Mouse (Mus musculus) stomach, postnatal 0 days (tissue): ENCODE data around the gene Sephs1. TPM values are rescaled to one million over a fixed set of nuclear protein-coding genes. Genes with fewer than 3 reads are reported as not detected.

Experiments
- ATAC-seq: fragments of 200-750 bp; cut with Nextera tagmentation; 2 replicates; pipeline ENCODE4 v1.8.0; 2017; ENCODE audit not compliant: low FRiP score, low TSS enrichment
- DNase-seq: peaks from one replicate; pipeline ENCODE4 v3.0.0-alpha.2; 2016; ENCODE audit warnings: low spot score
- H3K27ac ChIP-seq: fragments of 300-500 bp; sonication (generic); replicated peaks from 2 replicates; pipeline ENCODE4 v1.5.1; 2014; ENCODE audit warnings: mild to moderate bottlenecking, control low read depth
- H3K27me3 ChIP-seq: fragments of 300-500 bp; sonication (generic); 2 replicates; pipeline ENCODE4 v1.6.1; 2014; ENCODE audit warnings: low read length; ENCODE audit not compliant: control insufficient read depth, insufficient read depth
- H3K36me3 ChIP-seq: fragments of 300-500 bp; sonication (generic); 2 replicates; pipeline ENCODE4 v1.6.1; 2014; ENCODE audit warnings: low read length, mixed read lengths; ENCODE audit not compliant: control insufficient read depth, insufficient read depth
- H3K4me1 ChIP-seq: fragments of 300-500 bp; sonication (generic); replicated peaks from 2 replicates; pipeline ENCODE4 v1.6.1; 2014; ENCODE audit warnings: antibody characterized with exemption; ENCODE audit not compliant: control insufficient read depth, insufficient read depth
- H3K4me2 ChIP-seq: fragments of 300-500 bp; sonication (generic); replicated peaks from 2 replicates; pipeline ENCODE4 v1.6.1; 2014; ENCODE audit warnings: low read depth, mild to moderate bottlenecking, control low read depth, moderate library complexity
- H3K4me3 ChIP-seq: fragments of 300-500 bp; sonication (generic); 2 replicates; pipeline ENCODE4 v1.5.1; 2014; ENCODE audit warnings: low read depth, low read length, control low read depth
- H3K9ac ChIP-seq: fragments of 300-500 bp; sonication (generic); 2 replicates; pipeline ENCODE4 v1.6.1; 2014; ENCODE audit warnings: mild to moderate bottlenecking, low read length, control low read depth, mixed read lengths
- H3K9me3 ChIP-seq: fragments of 300-500 bp; sonication (generic); 2 replicates; pipeline ENCODE4 v1.6.1; 2016; ENCODE audit warnings: low read length; ENCODE audit not compliant: control insufficient read depth
- CTCF ChIP-seq: IDR thresholded peaks from 2 replicates; pipeline ENCODE4 v1.5.1; 2016; ENCODE audit warnings: antibody characterized with exemption, low read depth, mild to moderate bottlenecking, moderate library complexity
- EP300 ChIP-seq: optimal IDR thresholded peaks from 2 replicates; pipeline ENCODE3; 2016; ENCODE audit warnings: antibody characterized with exemption
- WGBS: fragments of 180-500 bp; shearing (Covaris S2); extraction: QIAGEN DNeasy Blood & Tissue Kit; methylation state at CpG from one replicate; pipeline ENCODE4 v1.1.7; 2014; 5-methylcytosine and 5-hydroxymethylcytosine counted together
- polyA plus RNA-seq: library from polyadenylated mRNA; unstranded; fragments of >200 nt; fragmentation: Nextera tagmentation; extraction: Ambion mirVana; gene quantifications from 2 replicates; pipeline ENCODE4 v1.2.1, GENCODE M21; 2015

Gene Sephs1
- polyA plus RNA-seq, 1 experiment from 2014 or later, result 25.7 TPM

DNA sequence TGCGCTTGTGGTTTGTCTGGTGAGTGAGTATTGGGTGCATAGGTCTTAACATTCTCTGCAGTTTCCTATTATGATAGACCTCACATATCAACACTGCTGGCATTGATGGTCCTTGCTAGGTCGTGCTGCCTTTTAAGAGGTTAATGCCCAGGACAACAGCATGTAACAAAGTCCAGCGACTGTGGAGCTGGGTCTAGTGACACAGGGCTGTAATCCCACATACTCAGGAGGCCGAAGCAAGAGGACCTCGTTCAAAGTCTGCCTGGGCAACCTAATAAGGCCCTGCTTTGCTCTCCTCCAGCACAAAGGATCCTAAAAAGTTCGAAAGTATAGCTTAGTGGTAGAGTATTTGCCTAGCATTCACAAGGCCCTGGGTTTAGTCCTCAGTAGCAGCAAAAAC, 28.5 kb downstream of the Sephs1 start:
- no peak overlapping the region for H3K9ac ChIP-seq
- H3K27ac ChIP-seq, result no peak overlapping the region
- no peak overlapping the region for H3K4me2 ChIP-seq
- no peaks in the 10 kb centered on the region for H3K4me1 ChIP-seq
- peaks cover 14% of the 10 kb centered on the region for H3K36me3 ChIP-seq
- WGBS, result 67% methylated on average over 6 of the region's 6 CpGs
- ATAC-seq, result no peak
- no peak for DNase-seq
- no peaks in the 10 kb centered on the region for H3K27me3 ChIP-seq
- no peak overlapping the region for H3K4me3 ChIP-seq
- TF ChIP-seq CTCF (no peak), EP300 (no peak)
- H3K9me3 ChIP-seq, result 0 out of 2 replicates have a peak, but pooled peaks cover 4% of the 10 kb centered on the region

DNA sequence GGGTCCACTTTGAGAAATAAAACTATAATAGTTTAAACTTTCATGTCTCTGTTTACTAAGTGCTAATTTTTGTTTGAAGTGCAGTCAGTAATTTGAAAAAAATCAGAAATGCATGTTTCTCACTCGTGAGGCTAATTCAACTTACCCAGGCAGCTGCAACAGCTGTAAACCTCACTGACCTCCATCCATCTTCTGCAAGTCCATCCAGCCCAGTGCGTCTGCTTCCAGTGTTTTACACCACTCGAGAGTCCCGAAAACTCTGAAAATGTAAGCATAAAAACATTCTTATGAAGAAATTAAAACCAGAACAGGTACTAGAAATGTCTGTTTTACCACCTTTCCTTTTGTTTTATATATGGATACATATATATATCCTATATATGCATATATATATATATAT, 29.2 kb downstream of the Sephs1 start:
- DNase-seq (no peak), ATAC-seq (no peak)
- 46% methylated on average over 4 of the region's 4 CpGs for WGBS
- H3K9me3 ChIP-seq, result 0 out of 2 replicates have a peak, but pooled peaks cover 4% of the 10 kb centered on the region
- H3K4me3 ChIP-seq, result no peak overlapping the region
- no peak overlapping the region for H3K27ac ChIP-seq
- no peak overlapping the region for H3K9ac ChIP-seq
- no peaks in the 10 kb centered on the region for H3K27me3 ChIP-seq
- TF ChIP-seq EP300 (no peak), CTCF (no peak)
- H3K36me3 ChIP-seq, result peaks cover 10% of the 10 kb centered on the region
- no peak overlapping the region for H3K4me2 ChIP-seq
- H3K4me1 ChIP-seq, result no peaks in the 10 kb centered on the region

DNA sequence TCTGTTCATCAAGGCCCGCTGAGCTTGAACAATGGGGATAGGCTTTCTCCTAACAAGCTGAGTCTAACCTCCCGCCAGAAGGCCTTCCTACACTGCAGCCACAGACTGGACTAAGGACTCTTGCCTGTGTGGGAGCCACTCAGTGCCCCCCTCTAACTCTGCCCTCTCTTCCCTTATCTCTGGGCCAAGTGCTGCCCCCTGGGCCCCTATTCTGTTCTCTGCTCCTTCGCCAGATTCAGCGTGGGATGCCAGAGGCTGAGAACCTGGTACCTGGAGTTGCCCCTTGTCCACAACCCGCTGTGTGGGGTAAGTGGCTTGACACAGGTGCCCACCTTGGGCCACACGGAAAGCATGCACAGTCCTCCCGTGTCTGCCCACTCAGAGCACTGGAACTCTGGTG, 32.6 kb downstream of the Sephs1 start:
- Histone ChIP-seq H3K4me3 (no peak overlapping the region), H3K9me3 (0 out of 2 replicates have a peak, but pooled peaks cover 4% of the 10 kb centered on the region), H3K4me2 (no peak overlapping the region), H3K36me3 (no peaks in the 10 kb centered on the region), H3K27ac (no peak overlapping the region), H3K27me3 (no peaks in the 10 kb centered on the region), H3K4me1 (no peaks in the 10 kb centered on the region), H3K9ac (no peak overlapping the region)
- ATAC-seq, result no peak
- 80% methylated on average over 7 of the region's 7 CpGs for WGBS
- no peak for TF ChIP-seq CTCF
- no peak for TF ChIP-seq EP300
- DNase-seq, result no peak

DNA sequence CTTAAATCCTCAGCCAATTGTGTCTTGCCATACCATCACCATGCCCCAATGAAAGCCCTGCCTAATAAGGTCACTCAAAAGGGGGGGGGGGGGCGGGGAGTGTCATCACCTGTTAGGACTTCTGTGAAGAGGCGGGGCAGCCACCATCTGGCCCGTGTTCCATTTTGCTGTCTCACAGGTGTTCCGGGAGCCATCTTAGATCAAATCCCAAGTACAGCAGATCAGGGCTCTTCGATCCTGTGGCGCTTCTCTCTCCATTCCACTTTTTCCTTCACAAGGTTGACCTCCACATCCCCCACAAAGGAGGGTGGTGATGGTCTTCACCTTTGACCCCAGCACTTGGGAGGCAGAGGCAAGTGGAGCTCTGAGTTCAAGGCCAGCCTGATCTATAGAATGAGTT, 34.7 kb downstream of the Sephs1 start:
- WGBS, result 61% methylated on average over 6 of the region's 6 CpGs
- Histone ChIP-seq H3K9me3 (0 out of 2 replicates have a peak, but pooled peaks cover 4% of the 10 kb centered on the region), H3K27ac (no peak overlapping the region), H3K4me3 (no peak overlapping the region), H3K4me2 (no peak overlapping the region), H3K27me3 (no peaks in the 10 kb centered on the region), H3K9ac (no peak overlapping the region), H3K36me3 (no peaks in the 10 kb centered on the region), H3K4me1 (no peaks in the 10 kb centered on the region)
- TF ChIP-seq EP300 (no peak), CTCF (no peak)
- DNase-seq, result no peak
- ATAC-seq, result no peak

DNA sequence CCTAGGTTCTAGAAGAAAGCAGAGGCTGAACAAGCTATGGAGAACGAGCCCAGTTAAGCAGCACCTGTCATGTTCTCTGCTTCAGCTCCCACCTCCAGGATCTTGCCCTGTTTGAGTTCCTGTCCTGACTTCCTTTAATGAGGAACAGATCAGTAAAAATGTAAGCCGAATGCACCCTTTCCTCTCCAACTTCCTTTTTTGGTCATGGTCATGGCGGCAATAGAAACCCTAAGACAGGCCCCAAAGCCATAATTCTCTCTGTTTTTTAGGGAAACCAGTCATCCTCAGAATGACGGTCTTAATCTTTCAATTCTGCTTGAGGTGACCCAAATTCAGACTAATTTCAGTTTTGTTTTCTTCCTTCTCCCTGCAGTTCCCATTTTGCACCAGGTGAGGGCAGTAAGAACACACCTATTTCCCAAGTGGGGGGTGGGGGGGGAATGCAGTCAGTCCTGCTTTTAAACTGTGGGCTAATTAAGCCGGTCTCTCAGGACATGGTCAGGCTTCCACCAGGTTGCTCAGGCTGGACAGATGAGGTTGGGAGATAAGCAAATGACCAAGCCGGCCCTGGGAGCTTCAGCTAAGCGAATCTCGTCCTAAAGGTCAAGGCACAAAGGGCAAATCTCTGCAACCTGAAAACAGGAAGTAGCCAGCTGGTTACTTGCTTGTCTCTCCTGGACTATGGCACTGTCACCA, 36.1 kb downstream of the Sephs1 start:
- DNase-seq, result peak; percentile 70
- Histone ChIP-seq H3K4me2 (peak overlapping the region; percentile 30), H3K9ac (0 out of 2 replicates have a peak overlapping the region, but pooled peaks have one; percentile 2), H3K27me3 (no peaks in the 10 kb centered on the region), H3K4me1 (no peaks in the 10 kb centered on the region), H3K4me3 (peak overlapping the region; percentile 14; the same call in 1 of the 2 replicates), H3K9me3 (no peaks in the 10 kb centered on the region), H3K27ac (no peak overlapping the region), H3K36me3 (no peaks in the 10 kb centered on the region)
- WGBS, result 16% methylated on average over 8 of the region's 8 CpGs
- ATAC-seq, result peak; percentile 47; the same call in 1 of the 2 replicates
- TF ChIP-seq EP300, result no peak
- peak; percentile 91 for TF ChIP-seq CTCF
